Mouse (Mus musculus) spleen, adult 2 months (tissue): ENCODE results near the gene Gpsm2.

ENCODE experiments used
- CTCF ChIP-seq: fragments of 200-500 bp; IDR thresholded peaks from 2 replicates; pipeline ENCODE4 v1.5.1; 2011; ENCODE audit warnings: mild to moderate bottlenecking, inconsistent platforms; ENCODE audit not compliant: insufficient read depth, insufficient read length, insufficient replicate concordance; ENCODE audit errors: extremely low read depth
- POLR2A ChIP-seq: fragments of 200-500 bp; IDR thresholded peaks from 2 replicates; pipeline ENCODE4 v1.6.1; 2011; ENCODE audit warnings: low read depth, low read length, inconsistent platforms

GRCm38 (mm10) chr3:108689015-108689441 is 33.1 kb downstream of the Gpsm2 start:
- no peak for TF ChIP-seq CTCF
- no peak for TF ChIP-seq POLR2A
